Mouse (Mus musculus) limb, embryonic 12.5 days (tissue): ENCODE measurements around the gene A530016L24Rik. TPM values are rescaled to one million over a fixed set of nuclear protein-coding genes. Genes with fewer than 3 reads are reported as not detected.

ENCODE experiments used
- ATAC-seq: fragments of 200-750 bp; cut with Nextera tagmentation; 2 replicates; pipeline ENCODE4 v1.8.0; 2017; ENCODE audit warnings: low read depth, moderate TSS enrichment; ENCODE audit not compliant: insufficient number of reproducible peaks, insufficient read depth, low FRiP score, low TSS enrichment
- H3K27ac ChIP-seq: fragments of 300-500 bp; sonication (generic); 2 replicates; pipeline ENCODE4 v1.5.1; 2016; ENCODE audit warnings: mild to moderate bottlenecking, moderate library complexity
- H3K27me3 ChIP-seq: fragments of 300-500 bp; sonication (generic); 2 replicates; pipeline ENCODE4 v1.6.1; 2016; ENCODE audit warnings: mild to moderate bottlenecking, moderate library complexity
- H3K36me3 ChIP-seq: fragments of 300-500 bp; sonication (generic); 2 replicates; pipeline ENCODE4 v1.6.1; 2016; ENCODE audit warnings: mild to moderate bottlenecking, moderate library complexity
- H3K4me1 ChIP-seq: fragments of 300-500 bp; sonication (generic); replicated peaks from 2 replicates; pipeline ENCODE4 v1.6.1; 2016
- H3K4me2 ChIP-seq: fragments of 300-500 bp; sonication (generic); 2 replicates; pipeline ENCODE4 v1.6.1; 2016; ENCODE audit warnings: mild to moderate bottlenecking, moderate library complexity
- H3K4me3 ChIP-seq: fragments of 300-500 bp; sonication (generic); replicated peaks from 2 replicates; pipeline ENCODE4 v1.5.1; 2016; ENCODE audit warnings: mild to moderate bottlenecking
- H3K9ac ChIP-seq: fragments of 300-500 bp; sonication (generic); replicated peaks from 2 replicates; pipeline ENCODE4 v1.6.1; 2016; ENCODE audit warnings: mild to moderate bottlenecking, moderate library complexity
- H3K9me3 ChIP-seq: fragments of 300-500 bp; sonication (generic); 2 replicates; pipeline ENCODE4 v1.6.1; 2016; ENCODE audit warnings: mild to moderate bottlenecking, moderate library complexity
- WGBS: fragments of 180-500 bp; shearing (Covaris S2); methylation state at CpG from one replicate; pipeline ENCODE4 v1.1.7; 2016; 5-methylcytosine and 5-hydroxymethylcytosine counted together
- polyA plus RNA-seq: library from polyadenylated mRNA; unstranded; fragments of >200 nt; fragmentation: Nextera tagmentation; extraction: Ambion mirVana; gene quantifications from 2 replicates; pipeline ENCODE4 v1.2.1, GENCODE M21; 2016

The A530016L24Rik gene
- polyA plus RNA-seq, 1 experiment from 2014 or later: not detected

DNA sequence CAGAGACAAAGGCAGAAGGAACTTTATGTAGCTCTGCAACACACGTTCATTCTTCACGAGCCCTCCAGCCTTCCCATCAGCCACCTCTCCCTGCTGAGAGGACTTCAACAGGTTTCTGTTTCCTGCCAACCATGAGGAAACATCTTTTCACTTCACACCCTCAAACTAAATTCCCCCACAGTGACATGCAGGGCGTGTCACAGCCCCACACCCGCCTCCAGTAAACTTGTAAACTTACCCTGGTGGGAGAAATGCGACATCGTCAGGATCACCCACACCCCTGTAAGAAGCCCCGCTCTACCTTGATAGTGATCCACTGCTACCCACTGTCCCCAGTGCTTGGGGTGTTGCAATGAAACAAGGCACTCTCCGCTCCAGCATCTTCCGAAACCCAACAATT is 49.1 kb downstream of the A530016L24Rik start:
- no peaks in the 10 kb centered on the region for H3K9me3 ChIP-seq
- no peak overlapping the region for H3K4me2 ChIP-seq
- H3K4me3 ChIP-seq: no peak overlapping the region
- 80% methylated on average over 9 of the region's 9 CpGs for WGBS
- no peak overlapping the region for H3K9ac ChIP-seq
- no peaks in the 10 kb centered on the region for H3K36me3 ChIP-seq
- H3K27me3 ChIP-seq: peaks cover 19% of the 10 kb centered on the region
- no peak overlapping the region for H3K27ac ChIP-seq
- peaks cover 20% of the 10 kb centered on the region for H3K4me1 ChIP-seq
- ATAC-seq: no peak

GRCm38 (mm10) chr12:112539466-112539965 is 50.3 kb downstream of the A530016L24Rik start:
- no peak overlapping the region for H3K27ac ChIP-seq
- ATAC-seq: no peak
- H3K27me3 ChIP-seq: peaks cover 22% of the 10 kb centered on the region
- no peaks in the 10 kb centered on the region for H3K9me3 ChIP-seq
- H3K36me3 ChIP-seq: no peaks in the 10 kb centered on the region
- H3K4me1 ChIP-seq: peaks cover 20% of the 10 kb centered on the region
- no peak overlapping the region for H3K4me2 ChIP-seq
- H3K9ac ChIP-seq: no peak overlapping the region
- H3K4me3 ChIP-seq: no peak overlapping the region
- WGBS: 88% methylated on average over 7 of the region's 7 CpGs

DNA sequence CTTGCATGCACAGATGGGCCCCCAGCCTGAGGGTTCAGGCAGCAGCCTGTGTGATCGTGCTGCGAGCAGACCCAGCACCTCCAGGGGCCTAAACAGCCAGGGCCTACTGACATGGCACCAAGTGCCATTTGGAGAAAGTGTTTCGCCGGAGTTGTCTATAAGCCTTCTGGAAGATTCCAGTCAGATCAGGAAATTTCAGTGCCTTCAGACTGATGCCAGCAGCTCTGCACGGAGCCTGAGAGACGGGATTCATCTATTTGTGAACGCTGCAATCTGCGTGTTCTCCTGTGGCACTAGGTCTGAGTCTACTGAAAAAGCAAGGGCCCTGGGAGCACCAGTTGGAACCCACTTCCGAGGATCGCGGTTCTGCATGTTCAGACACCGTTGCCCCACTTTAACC is 51.1 kb downstream of the A530016L24Rik start:
- Histone ChIP-seq H3K4me3 (no peak overlapping the region), H3K27me3 (peaks cover 19% of the 10 kb centered on the region), H3K4me1 (peaks cover 28% of the 10 kb centered on the region), H3K9ac (no peak overlapping the region), H3K9me3 (no peaks in the 10 kb centered on the region), H3K4me2 (no peak overlapping the region), H3K36me3 (no peaks in the 10 kb centered on the region), H3K27ac (no peak overlapping the region)
- 91% methylated on average over 12 of the region's 12 CpGs for WGBS
- no peak for ATAC-seq

DNA sequence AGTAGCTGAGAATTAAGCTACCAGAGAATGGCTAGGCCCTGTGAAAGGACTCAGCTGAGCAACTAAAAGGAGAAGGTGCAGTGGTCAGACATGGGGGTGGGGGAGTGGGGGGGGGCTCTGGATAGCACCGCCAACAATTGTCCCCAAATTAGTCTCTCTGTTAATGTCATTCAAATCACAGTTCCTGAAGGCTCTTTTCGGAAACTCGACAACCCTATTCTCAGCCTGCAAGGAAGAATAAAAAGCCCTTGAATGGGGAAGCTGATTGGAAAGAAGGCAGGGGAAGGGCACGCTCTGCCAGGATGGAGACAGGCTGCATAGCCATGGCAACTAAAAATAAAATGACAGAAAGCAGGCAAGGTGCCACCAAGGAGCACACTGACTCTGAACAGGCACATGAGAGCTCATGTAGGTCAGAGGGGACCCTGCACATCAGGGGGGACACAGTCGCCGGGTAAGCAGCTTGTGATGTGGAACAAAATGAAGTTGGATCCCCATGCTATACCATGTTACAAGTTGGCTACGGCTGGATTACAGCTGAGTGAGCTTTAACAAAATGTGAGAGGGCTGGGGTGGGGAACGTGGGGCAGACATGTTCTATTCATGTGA is 52.3 kb downstream of the A530016L24Rik start:
- Histone ChIP-seq H3K36me3 (no peaks in the 10 kb centered on the region), H3K9me3 (no peaks in the 10 kb centered on the region), H3K4me2 (no peak overlapping the region), H3K4me1 (peaks cover 30% of the 10 kb centered on the region), H3K4me3 (no peak overlapping the region), H3K27me3 (peaks cover 19% of the 10 kb centered on the region), H3K27ac (no peak overlapping the region), H3K9ac (no peak overlapping the region)
- ATAC-seq: no peak
- 79% methylated on average over 8 of the region's 8 CpGs for WGBS

DNA sequence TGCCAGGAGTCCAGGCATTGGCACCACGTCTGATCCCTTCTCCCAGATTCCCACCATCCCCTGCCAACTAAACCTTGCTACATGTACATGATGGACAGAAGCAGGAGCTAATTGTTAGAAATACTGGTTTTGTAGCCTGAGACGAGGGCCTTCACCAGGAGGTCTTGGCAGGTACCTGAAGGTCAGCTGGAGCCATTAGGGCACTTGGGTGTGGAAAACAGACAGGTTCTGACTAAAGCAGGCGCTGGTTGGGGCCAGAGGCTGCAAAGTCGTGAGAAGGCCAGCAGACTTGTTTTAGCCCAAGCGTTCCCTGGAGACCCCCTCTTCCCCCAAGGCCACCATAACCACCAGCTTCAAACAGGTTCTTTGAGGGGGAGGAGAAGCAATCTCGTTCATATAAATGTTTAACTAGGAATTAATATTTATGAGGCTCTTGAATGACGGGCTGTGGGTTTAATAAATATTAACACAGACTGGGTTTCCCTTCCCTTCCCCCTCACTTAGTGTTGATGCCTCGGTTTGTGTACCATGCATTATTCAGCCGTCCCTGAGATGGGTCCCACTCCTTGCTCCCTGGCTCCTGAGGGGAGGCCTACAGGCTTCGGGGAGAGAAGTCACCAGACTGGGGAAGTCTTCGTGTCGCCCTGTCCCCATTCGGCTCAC is 53.1 kb downstream of the A530016L24Rik start:
- Histone ChIP-seq H3K4me1 (peaks cover 30% of the 10 kb centered on the region), H3K4me3 (no peak overlapping the region), H3K9me3 (no peaks in the 10 kb centered on the region), H3K36me3 (no peaks in the 10 kb centered on the region), H3K27ac (no peak overlapping the region), H3K9ac (no peak overlapping the region), H3K27me3 (peaks cover 19% of the 10 kb centered on the region), H3K4me2 (no peak overlapping the region)
- ATAC-seq: no peak
- WGBS: 57% methylated on average over 13 of the region's 13 CpGs

GRCm38 (mm10) chr12:112542920-112543300 is 53.7 kb downstream of the A530016L24Rik start:
- 5% methylated on average over 11 of the region's 11 CpGs for WGBS
- no peak overlapping the region for H3K27ac ChIP-seq

GRCm38 (mm10) chr12:112543941-112544340 is 54.7 kb downstream of the A530016L24Rik start:
- no peak overlapping the region for H3K27ac ChIP-seq
- H3K4me1 ChIP-seq: peaks cover 30% of the 10 kb centered on the region
- no peak overlapping the region for H3K4me2 ChIP-seq
- no peak overlapping the region for H3K9ac ChIP-seq
- no peaks in the 10 kb centered on the region for H3K9me3 ChIP-seq
- 68% methylated on average over 9 of the region's 9 CpGs for WGBS
- H3K36me3 ChIP-seq: no peaks in the 10 kb centered on the region
- ATAC-seq: no peak
- no peak overlapping the region for H3K4me3 ChIP-seq
- H3K27me3 ChIP-seq: peaks cover 12% of the 10 kb centered on the region; the same call in 1 of the 2 replicates

More at GRCm38 (mm10) chr12:112542920-112543300, 53.7 kb downstream of the A530016L24Rik start:
- peak; percentile 53; the same call in 1 of the 2 replicates for ATAC-seq
- Histone ChIP-seq H3K36me3 (no peaks in the 10 kb centered on the region), H3K4me3 (no peak overlapping the region), H3K9ac (no peak overlapping the region), H3K9me3 (no peaks in the 10 kb centered on the region), H3K4me1 (peaks cover 30% of the 10 kb centered on the region), H3K27me3 (peaks cover 19% of the 10 kb centered on the region), H3K4me2 (no peak overlapping the region)

GRCm38 (mm10) chr12:112544946-112545701 is 55.9 kb downstream of the A530016L24Rik start:
- Histone ChIP-seq H3K4me2 (no peak overlapping the region), H3K27me3 (peaks cover 12% of the 10 kb centered on the region; the same call in 1 of the 2 replicates), H3K27ac (0 out of 2 replicates have a peak overlapping the region, but pooled peaks have one; percentile 23), H3K4me1 (peaks cover 30% of the 10 kb centered on the region), H3K4me3 (no peak overlapping the region), H3K9ac (no peak overlapping the region), H3K36me3 (no peaks in the 10 kb centered on the region), H3K9me3 (no peaks in the 10 kb centered on the region)
- ATAC-seq: no peak
- 38% methylated on average over 12 of the region's 12 CpGs for WGBS

DNA sequence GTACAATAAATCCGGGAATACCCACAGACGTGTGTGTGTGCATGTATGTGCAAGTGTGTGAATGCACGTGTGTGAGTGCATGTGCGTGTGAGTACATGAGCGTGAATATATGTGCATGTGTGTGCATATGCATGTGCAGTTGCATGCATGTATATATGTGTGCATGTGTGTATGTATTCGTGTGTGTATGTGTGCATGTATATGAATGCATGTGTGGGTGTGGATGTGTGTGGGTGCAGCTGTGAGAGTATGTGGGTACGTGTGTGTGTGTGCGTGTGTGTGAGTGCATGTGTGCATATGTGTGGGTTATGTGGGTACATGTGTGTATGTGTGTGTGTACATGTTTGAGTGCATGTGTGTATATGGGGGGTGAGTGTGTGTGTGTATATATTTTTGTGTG is 56.9 kb downstream of the A530016L24Rik start:
- Histone ChIP-seq H3K4me2 (no peak overlapping the region), H3K9me3 (no peaks in the 10 kb centered on the region), H3K9ac (no peak overlapping the region), H3K27ac (no peak overlapping the region), H3K36me3 (no peaks in the 10 kb centered on the region), H3K4me3 (no peak overlapping the region), H3K4me1 (peaks cover 27% of the 10 kb centered on the region), H3K27me3 (peaks cover 12% of the 10 kb centered on the region; the same call in 1 of the 2 replicates)
- ATAC-seq: no peak
- 94% methylated on average over 8 of the region's 8 CpGs for WGBS

GRCm38 (mm10) chr12:112549287-112549686 is 60.0 kb downstream of the A530016L24Rik start:
- ATAC-seq: no peak
- peaks cover 10% of the 10 kb centered on the region for H3K4me1 ChIP-seq
- no peak overlapping the region for H3K4me3 ChIP-seq
- no peaks in the 10 kb centered on the region for H3K27me3 ChIP-seq
- H3K4me2 ChIP-seq: no peak overlapping the region
- no peaks in the 10 kb centered on the region for H3K36me3 ChIP-seq
- no peak overlapping the region for H3K9ac ChIP-seq
- no peak overlapping the region for H3K27ac ChIP-seq
- no peaks in the 10 kb centered on the region for H3K9me3 ChIP-seq
- 100% methylated on average over 1 of the region's 1 CpGs for WGBS
